Mouse (Mus musculus) bone marrow macrophage, adult 2 months (primary cell): ENCODE data around the gene Lrrc17.

Experiments
- CTCF ChIP-seq: IDR thresholded peaks from 2 replicates; pipeline ENCODE4 v1.5.1; 2012; ENCODE audit warnings: low read depth, mild to moderate bottlenecking, low read length, moderate library complexity
- POLR2A ChIP-seq: IDR thresholded peaks from 2 replicates; pipeline ENCODE4 v1.6.1; 2012; ENCODE audit warnings: mild to moderate bottlenecking, low read depth, low read length, borderline replicate concordance

GRCm38 (mm10) chr5:21545227-21545626 is 1.9 kb downstream of the Lrrc17 start:
- TF ChIP-seq POLR2A (no peak), CTCF (no peak)
